Comparison of ENCODE assay signal across 9 mouse cellular contexts in genomic region chr1:136306424-136306823, GRCm38 (mm10). TPM values are rescaled to one million over a fixed set of nuclear protein-coding genes. Genes with fewer than 3 reads are reported as not detected.
DNase-seq lines count a peak whose midpoint lies in the region; ATAC-seq and TF ChIP-seq lines count a peak whose summit lies in the region.
"Had no signal": no experiment of that assay in that cellular context is flagged by ENCODE, and none has a peak within 500 bp of the region (broad histone marks: within the 10 kb centered on the region; RNA-seq: fewer than 3 reads in every experiment).

No protein-coding gene starts in this region.

- H3K4me2 ChIP-seq in hindbrain, postnatal 0 days (ENCODE audit: low read depth, low read length) = no peak overlapping the region
- H3K4me2 ChIP-seq in hindbrain, embryonic 11.5 days (replicated peaks; ENCODE audit: low read depth, low read length) = no peak overlapping the region

- ATAC-seq in hindbrain, postnatal 0 days = 0 out of 2 replicates have a peak, but pooled peaks have one; percentile 58
- ATAC-seq in hindbrain, embryonic 11.5 days (ENCODE audit: low FRiP score) = no peak

- 81% methylated on average over 3 of the region's 3 CpGs for WGBS in hindbrain, postnatal 0 days
- 82% methylated on average over 3 of the region's 3 CpGs for WGBS in hindbrain, embryonic 11.5 days

- TF ChIP-seq CTCF in hindbrain, postnatal 0 days (IDR thresholded peaks at IDR 0.05; ENCODE audit: low read depth) = peak; percentile 63
- TF ChIP-seq CTCF in E14TG2a.4 (conservative IDR thresholded peaks at IDR 0.05; ENCODE audit: low read length) = peak; percentile 19

- H3K9ac ChIP-seq in hindbrain, postnatal 0 days (replicated peaks; ENCODE audit: low read length) = no peak overlapping the region
- no peak overlapping the region for H3K9ac ChIP-seq in hindbrain, embryonic 11.5 days (ENCODE audit: low read depth, low read length)

- intact Hi-C loops in gastrocnemius, postnatal 14 days (cut with DNase I; ENCODE audit: low total_unique reads) = loop anchor here (5.0 kb wide), 1 partner anchor 151 kb away; no protein-coding TSS in a partner anchor

- no peaks in the 10 kb centered on the region for H3K4me1 ChIP-seq in hindbrain, postnatal 0 days (ENCODE audit: insufficient read depth, low read length)
- H3K4me1 ChIP-seq in hindbrain, embryonic 11.5 days (replicated peaks; ENCODE audit: control insufficient read depth, insufficient read depth, low read length) = no peaks in the 10 kb centered on the region
- H3K4me1 ChIP-seq in E14TG2a.4 (replicated peaks; ENCODE audit: low read depth, low read length) = no peaks in the 10 kb centered on the region

- no peaks in the 10 kb centered on the region for H3K9me3 ChIP-seq in hindbrain, postnatal 0 days (ENCODE audit: low read length)
- H3K9me3 ChIP-seq in hindbrain, embryonic 11.5 days (ENCODE audit: control insufficient read depth, low read length) = no peaks in the 10 kb centered on the region
- no peaks in the 10 kb centered on the region for H3K9me3 ChIP-seq in E14TG2a.4 (ENCODE audit: low read length)

- H3K27me3 ChIP-seq in hindbrain, postnatal 0 days (ENCODE audit: insufficient read depth, low read length) = no peaks in the 10 kb centered on the region
- no peaks in the 10 kb centered on the region for H3K27me3 ChIP-seq in hindbrain, embryonic 11.5 days (ENCODE audit: control insufficient read depth, insufficient read depth, low read length)
- H3K27me3 ChIP-seq in E14TG2a.4 (ENCODE audit: insufficient read depth, low read length) = no peaks in the 10 kb centered on the region

- H3K27ac ChIP-seq in hindbrain, postnatal 0 days = no peak overlapping the region
- no peak overlapping the region for H3K27ac ChIP-seq in hindbrain, embryonic 11.5 days (ENCODE audit: low read depth, low read length)

- H3K4me3 ChIP-seq in hindbrain, postnatal 0 days (ENCODE audit: low read length) = no peak overlapping the region
- H3K4me3 ChIP-seq in hindbrain, embryonic 11.5 days (ENCODE audit: low read depth, low read length) = no peak overlapping the region
- no peak overlapping the region for H3K4me3 ChIP-seq in E14TG2a.4 (replicated peaks; ENCODE audit: low read length)

- DNase-seq in hindbrain, postnatal 0 days (ENCODE audit: low spot score) = peak; percentile 71
- no peak for DNase-seq in hindbrain, embryonic 11.5 days (ENCODE audit: low spot score)
- DNase-seq in 3134 (ENCODE audit: extremely low read depth, insufficient read length, low spot score) = peak; percentile 19
- peak; percentile 63 to 69 for DNase-seq in cerebellum, postnatal 10 days
- peak; percentile 52 for DNase-seq in kidney, postnatal 14 days
- peak; percentile 34 for DNase-seq in thymus, postnatal 0 days (ENCODE audit: low spot score)
- DNase-seq in gastrocnemius, postnatal 14 days = no peak

- H3K36me3 ChIP-seq in hindbrain, postnatal 0 days (ENCODE audit: insufficient read depth, low read length) = peaks cover 6% of the 10 kb centered on the region; the same call in 1 of the 2 replicates
- H3K36me3 ChIP-seq in hindbrain, embryonic 11.5 days (ENCODE audit: control insufficient read depth, insufficient read depth, low read length) = no peaks in the 10 kb centered on the region
- H3K36me3 ChIP-seq in E14TG2a.4 (ENCODE audit: insufficient read depth, low read length) = no peaks in the 10 kb centered on the region

RNA-seq across cellular contexts. Expression of gene Camsap2, which starts 39.5 kb away (rescaled TPM):
- 99.1 and 108 TPM in 2 replicates for total RNA-seq in hindbrain, postnatal 0 days (2014; rRNA removed)
- 19.8 and 20.1 TPM in 2 replicates for polyA plus RNA-seq in hindbrain, postnatal 0 days (2015; fragmentation: Nextera tagmentation; extraction: Ambion mirVana)
- 36.7 and 40.1 TPM in 2 replicates for polyA plus RNA-seq in hindbrain, embryonic 11.5 days (2014; fragmentation: Nextera tagmentation; extraction: Ambion mirVana)
- 4.4 and 4.8 TPM in 2 replicates for polyA plus RNA-seq in thymus, postnatal 0 days (2015; fragmentation: Nextera tagmentation; extraction: Ambion mirVana)
- total RNA-seq in gastrocnemius, postnatal 14 days (2021) = 10 to 100 TPM; 14.7 to 15.8 TPM

RNA-seq across cellular contexts. Expression of gene Gpr25, which starts 45.8 kb away (rescaled TPM):
- 6.0 and 6.2 TPM in 2 replicates for total RNA-seq in hindbrain, postnatal 0 days (2014; rRNA removed)
- polyA plus RNA-seq in hindbrain, postnatal 0 days (2015; fragmentation: Nextera tagmentation; extraction: Ambion mirVana) = 0.78 and 1.3 TPM in 2 replicates
- polyA plus RNA-seq in hindbrain, embryonic 11.5 days (2014; fragmentation: Nextera tagmentation; extraction: Ambion mirVana) = not detected in 2 replicates
- polyA plus RNA-seq in thymus, postnatal 0 days (2015; fragmentation: Nextera tagmentation; extraction: Ambion mirVana) = 2.0 and 2.3 TPM in 2 replicates
- total RNA-seq in gastrocnemius, postnatal 14 days (2021) = not detected
- total RNA-seq: neutrophil, adult 5-6 weeks had no signal

Comparison
In these comparisons a context has a peak if more than half of its experiments do, and no peak if none do; other contexts are left out.
1. DNase-seq: peak in hindbrain, postnatal 0 days (single experiment), 3134 (single experiment), cerebellum, postnatal 10 days (2 of 2), kidney, postnatal 14 days (single experiment) and thymus, postnatal 0 days (single experiment); none in hindbrain, embryonic 11.5 days (single experiment) and gastrocnemius, postnatal 14 days (single experiment).